Mouse (Mus musculus): ENCODE results near the gene Slc44a2. TPM values are rescaled to one million over a fixed set of nuclear protein-coding genes. Genes with fewer than 3 reads are reported as not detected.
A peak's percentile ranks its signal among the peaks of the same experiment; 100 is the strongest.

Slc44a2 gene
- total RNA-seq, 2 experiments from 2014 or later = 40.3 to 50.5 TPM

GRCm38 (mm10) chr9:21331365-21332140 lies 11.1 kb downstream of the Slc44a2 start:
- DNase-seq (ENCODE audit: low spot score in 2 of 2) = no peak

GRCm38 (mm10) chr9:21332161-21333061 lies 11.9 kb downstream of the Slc44a2 start:
- no peak for DNase-seq (ENCODE audit: low spot score in 2 of 2)

- DNase-seq (ENCODE audit: low spot score in 2 of 2) = no peak
These were observed 13.0 kb downstream of the Slc44a2 start for GRCm38 (mm10) chr9:21333523-21333922.

GRCm38 (mm10) chr9:21334747-21335146 lies 14.2 kb downstream of the Slc44a2 start:
- DNase-seq (ENCODE audit: low spot score in 2 of 2) = no peak

- DNase-seq (ENCODE audit: low spot score in 2 of 2) = no peak
These were observed 14.9 kb downstream of the Slc44a2 start for GRCm38 (mm10) chr9:21335391-21335790.

- no peak for DNase-seq (ENCODE audit: low spot score in 2 of 2)
These were observed 16.0 kb downstream of the Slc44a2 start for GRCm38 (mm10) chr9:21336491-21336890.

- no peak for DNase-seq (ENCODE audit: low spot score in 2 of 2)
These were observed 17.2 kb downstream of the Slc44a2 start for GRCm38 (mm10) chr9:21337652-21338051.

GRCm38 (mm10) chr9:21340411-21340810 lies 19.9 kb downstream of the Slc44a2 start:
- DNase-seq (ENCODE audit: low spot score in 2 of 2) = no peak

- no peak for DNase-seq (ENCODE audit: low spot score in 2 of 2)
These were observed 26.3 kb downstream of the Slc44a2 start for GRCm38 (mm10) chr9:21346627-21347365.

GRCm38 (mm10) chr9:21348152-21348551 lies 27.7 kb downstream of the Slc44a2 start:
- DNase-seq (ENCODE audit: low spot score in 2 of 2) = no peak

- no peak for DNase-seq (ENCODE audit: low spot score in 2 of 2)
These were observed 30.7 kb downstream of the Slc44a2 start for GRCm38 (mm10) chr9:21351178-21351577.

- DNase-seq (ENCODE audit: low spot score in 2 of 2) = no peak
These were observed 31.3 kb downstream of the Slc44a2 start for GRCm38 (mm10) chr9:21351702-21352377.

- DNase-seq (ENCODE audit: low spot score in 2 of 2) = no peak
These were observed 32.2 kb downstream of the Slc44a2 start for GRCm38 (mm10) chr9:21352463-21353372.

- DNase-seq (ENCODE audit: low spot score in 2 of 2) = no peak
These were observed 32.8 kb downstream of the Slc44a2 start for GRCm38 (mm10) chr9:21353373-21353686.

- DNase-seq (ENCODE audit: low spot score in 2 of 2) = no peak
These were observed 34.3 kb downstream of the Slc44a2 start for GRCm38 (mm10) chr9:21354796-21355195.

GRCm38 (mm10) chr9:21356981-21357718 lies 36.7 kb downstream of the Slc44a2 start:
- peak; percentile 67 to 68 for DNase-seq (ENCODE audit: low spot score in 2 of 2)

- peak; percentile 61 to 72 for DNase-seq (ENCODE audit: low spot score in 2 of 2)
These were observed 46.2 kb downstream of the Slc44a2 start for GRCm38 (mm10) chr9:21366541-21367220.

- peak; percentile 99 to 100 for DNase-seq (ENCODE audit: low spot score in 2 of 2)
These were observed 47.0 kb downstream of the Slc44a2 start, which contains the start of gene Ilf3 for GRCm38 (mm10) chr9:21367357-21368111. Gene Ilf3 (plus strand): TSS chr9:21367871.
